Mouse (Mus musculus) bone marrow, adult 2 months (tissue): ENCODE measurements around the gene Bhlha9.

Experiments
- CTCF ChIP-seq: fragments of 200-500 bp; IDR thresholded peaks from 2 replicates; pipeline ENCODE4 v1.5.1; 2011; ENCODE audit warnings: low read length, control low read depth; ENCODE audit not compliant: control insufficient read depth, insufficient read depth
- POLR2A ChIP-seq: fragments of 200-500 bp; IDR thresholded peaks from 2 replicates; pipeline ENCODE4 v1.6.1; 2011; ENCODE audit warnings: low read depth, mild to moderate bottlenecking, control low read depth, low read length, borderline replicate concordance; ENCODE audit not compliant: control insufficient read depth

GRCm38 (mm10) chr11:76630487-76630886 is 41.8 kb upstream of the Bhlha9 start:
- TF ChIP-seq CTCF (no peak), POLR2A (no peak)
